Mouse (Mus musculus) brown adipose tissue, adult 24 weeks (tissue): ENCODE measurements at regions not wholly inside any gene's neighbourhood (a gene's known extent, or its start where the extent isn't known, plus 50 kb on each side); places are given as distances from the start of the nearest gene placed in this dataset.
A peak's percentile ranks its signal among the peaks of the same experiment; 100 is the strongest.

Experiments
- H3K27ac ChIP-seq: fragments of 200-500 bp; replicated peaks from 2 replicates; pipeline ENCODE4 v1.5.1; 2012; ENCODE audit warnings: low read depth, mild to moderate bottlenecking, low read length
- H3K4me1 ChIP-seq: fragments of 200-500 bp; 2 replicates; pipeline ENCODE4 v1.6.1; 2012; ENCODE audit warnings: low read length, mixed read lengths; ENCODE audit not compliant: control insufficient read depth, insufficient read depth, insufficient read length
- H3K4me3 ChIP-seq: fragments of 200-500 bp; 2 replicates; pipeline ENCODE4 v1.5.1; 2012; ENCODE audit warnings: low read depth, mild to moderate bottlenecking, low read length, moderate library complexity; ENCODE audit not compliant: insufficient read depth

GRCm38 (mm10) chr2:45434169-45434568 lies 317.0 kb upstream of the Zeb2 start:
- no peak overlapping the region for H3K4me3 ChIP-seq
- no peaks in the 10 kb centered on the region for H3K4me1 ChIP-seq
- peak overlapping the region; percentile 24; the same call in 1 of the 2 replicates for H3K27ac ChIP-seq

GRCm38 (mm10) chr2:45431366-45431765 lies 314.2 kb upstream of the Zeb2 start:
- H3K4me3 ChIP-seq = no peak overlapping the region
- H3K27ac ChIP-seq = no peak overlapping the region
- H3K4me1 ChIP-seq = no peaks in the 10 kb centered on the region

GRCm38 (mm10) chr2:45421774-45422173 lies 304.6 kb upstream of the Zeb2 start:
- Histone ChIP-seq H3K27ac (no peak overlapping the region), H3K4me1 (no peaks in the 10 kb centered on the region), H3K4me3 (no peak overlapping the region)

GRCm38 (mm10) chr2:45408136-45408535 lies 290.9 kb upstream of the Zeb2 start:
- no peak overlapping the region for H3K27ac ChIP-seq
- H3K4me3 ChIP-seq = no peak overlapping the region
- H3K4me1 ChIP-seq = peaks cover 5% of the 10 kb centered on the region; the same call in 1 of the 2 replicates

- Histone ChIP-seq H3K27ac (no peak overlapping the region), H3K4me1 (no peaks in the 10 kb centered on the region), H3K4me3 (no peak overlapping the region)
Observed at GRCm38 (mm10) chr2:45389902-45390492, 272.8 kb upstream of the Zeb2 start.

GRCm38 (mm10) chr2:45371268-45371667 lies 254.1 kb upstream of the Zeb2 start:
- 0 out of 2 replicates have a peak, but pooled peaks cover 4% of the 10 kb centered on the region for H3K4me1 ChIP-seq
- no peak overlapping the region for H3K27ac ChIP-seq
- no peak overlapping the region for H3K4me3 ChIP-seq

- Histone ChIP-seq H3K4me1 (0 out of 2 replicates have a peak, but pooled peaks cover 4% of the 10 kb centered on the region), H3K4me3 (no peak overlapping the region), H3K27ac (no peak overlapping the region)
Observed at GRCm38 (mm10) chr2:45370615-45370968, 253.4 kb upstream of the Zeb2 start.

- Histone ChIP-seq H3K27ac (0 out of 2 replicates have a peak overlapping the region, but pooled peaks have one; percentile 28), H3K4me1 (0 out of 2 replicates have a peak, but pooled peaks cover 4% of the 10 kb centered on the region), H3K4me3 (no peak overlapping the region)
Observed at GRCm38 (mm10) chr2:45369914-45370614, 252.9 kb upstream of the Zeb2 start.

GRCm38 (mm10) chr2:45369432-45369831 lies 252.2 kb upstream of the Zeb2 start:
- Histone ChIP-seq H3K4me3 (no peak overlapping the region), H3K4me1 (0 out of 2 replicates have a peak, but pooled peaks cover 4% of the 10 kb centered on the region), H3K27ac (0 out of 2 replicates have a peak overlapping the region, but pooled peaks have one; percentile 28)

GRCm38 (mm10) chr2:45367436-45368193 lies 250.4 kb upstream of the Zeb2 start:
- Histone ChIP-seq H3K4me3 (no peak overlapping the region), H3K27ac (0 out of 2 replicates have a peak overlapping the region, but pooled peaks have one; percentile 41), H3K4me1 (0 out of 2 replicates have a peak, but pooled peaks cover 4% of the 10 kb centered on the region)

- Histone ChIP-seq H3K4me3 (no peak overlapping the region), H3K4me1 (no peaks in the 10 kb centered on the region), H3K27ac (no peak overlapping the region)
Observed at GRCm38 (mm10) chr2:45357266-45357665, 240.1 kb upstream of the Zeb2 start.

GRCm38 (mm10) chr2:45356558-45357170 lies 239.5 kb upstream of the Zeb2 start:
- no peaks in the 10 kb centered on the region for H3K4me1 ChIP-seq
- H3K4me3 ChIP-seq = no peak overlapping the region
- H3K27ac ChIP-seq = no peak overlapping the region

GRCm38 (mm10) chr2:45356021-45356420 lies 238.8 kb upstream of the Zeb2 start:
- H3K4me3 ChIP-seq = no peak overlapping the region

GRCm38 (mm10) chr2:45351529-45352133 lies 234.4 kb upstream of the Zeb2 start:
- no peak overlapping the region for H3K27ac ChIP-seq
- H3K4me3 ChIP-seq = no peak overlapping the region
- peaks cover 3% of the 10 kb centered on the region; the same call in 1 of the 2 replicates for H3K4me1 ChIP-seq

More at GRCm38 (mm10) chr2:45356021-45356420, 238.8 kb upstream of the Zeb2 start:
- Histone ChIP-seq H3K4me1 (no peaks in the 10 kb centered on the region), H3K27ac (no peak overlapping the region)
